Mouse (Mus musculus) spleen, postnatal 0 days (tissue): ENCODE results near the gene Osgin1. TPM values are rescaled to one million over a fixed set of nuclear protein-coding genes. Genes with fewer than 3 reads are reported as not detected.

ENCODE experiments used
- polyA plus RNA-seq: library from polyadenylated mRNA; unstranded; fragments of >200 nt; fragmentation: Nextera tagmentation; extraction: Ambion mirVana; gene quantifications from 2 replicates; pipeline ENCODE4 v1.2.1, GENCODE M21; 2015

Gene Osgin1
- 3.2 and 3.8 TPM in 2 replicates for polyA plus RNA-seq

DNA sequence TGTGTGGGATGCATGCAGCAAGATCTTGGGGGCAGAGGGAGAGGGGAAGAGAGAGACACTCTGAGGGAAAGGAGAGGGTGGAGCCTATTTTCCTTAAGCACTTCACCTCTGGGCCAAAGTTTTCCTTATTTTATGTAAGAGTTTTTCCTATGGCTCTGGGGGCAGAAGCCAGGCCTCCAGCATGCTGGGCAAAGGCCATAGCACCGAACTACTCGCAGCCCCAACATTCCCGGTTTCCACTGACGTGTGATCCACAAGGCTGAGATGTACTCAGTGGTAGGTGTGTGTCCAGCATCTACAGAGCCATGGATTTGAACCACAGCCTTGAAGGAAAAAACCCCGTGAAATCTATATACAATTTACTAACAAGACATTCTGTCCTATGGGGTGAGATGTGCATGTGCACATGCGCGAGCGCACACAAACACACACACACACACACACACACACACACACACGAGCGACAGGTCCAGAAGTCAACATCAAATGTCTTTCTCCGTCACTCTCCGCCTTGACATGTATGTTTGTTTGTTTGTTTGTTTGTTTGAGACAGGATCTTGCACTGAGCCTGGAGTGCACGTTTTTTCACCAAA, at the start of gene Osgin1:
Osgin1 (plus strand) TSS at position 543 of the 593 bp plus-strand sequence.

GRCm38 (mm10) chr8:119394524-119395026, 39.3 kb upstream of the Osgin1 start, which contains the start of gene Mlycd:
TSS of gene Mlycd (plus strand) at chr8:119394878.

DNA sequence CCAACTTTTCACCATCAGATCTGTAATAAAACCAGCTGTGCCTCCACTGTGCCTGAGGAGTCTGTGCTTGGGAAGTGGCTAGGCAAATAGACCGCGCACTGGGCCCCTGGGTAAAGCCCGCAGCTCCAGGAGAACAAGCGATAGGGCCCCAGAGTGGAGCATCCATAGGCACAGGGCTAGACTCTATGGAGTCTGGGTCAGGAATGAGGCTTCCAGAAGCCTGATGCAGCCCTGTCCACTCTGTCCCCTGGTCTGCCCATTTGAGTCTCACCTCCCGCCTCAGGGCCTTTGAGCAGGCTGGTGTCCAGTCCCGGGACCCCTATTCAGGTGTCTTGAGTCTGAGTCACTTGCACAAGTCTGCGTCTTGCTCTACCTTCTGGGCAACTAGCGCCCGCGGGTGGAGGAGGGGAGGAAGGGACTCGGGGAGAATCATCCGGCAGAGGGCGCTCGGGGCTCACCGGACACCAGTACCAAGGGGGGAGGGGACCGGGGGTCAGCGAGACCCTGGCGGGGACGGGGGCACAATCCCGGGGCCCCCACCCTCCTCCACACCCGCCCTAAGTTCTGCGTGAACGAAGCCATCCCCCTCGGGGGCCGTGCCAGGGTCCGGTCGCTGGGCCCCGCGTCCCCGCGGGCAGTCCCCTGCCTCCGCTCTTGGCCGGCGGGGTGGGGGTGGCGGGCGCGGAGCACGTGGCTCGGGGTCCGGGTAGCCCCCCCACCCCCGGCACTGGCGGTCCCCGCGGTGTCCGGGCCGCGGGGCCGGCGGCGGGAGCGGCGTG, 12.5 kb downstream of the Osgin1 start, which contains the start of gene Necab2:
Necab2 (plus strand) TSS at position 509 of the 779 bp plus-strand sequence.

Other genes with a start within 250 kb of the Osgin1 start
- 111 and 126 TPM in 2 replicates for gene Hsbp1, start 89.6 kb upstream of the Osgin1 start, polyA plus RNA-seq
- 6.4 and 8.5 TPM in 2 replicates for gene Mlycd, start 39.2 kb upstream of the Osgin1 start, polyA plus RNA-seq
- 0.10 and 0.17 TPM in 2 replicates for gene Necab2, start 12.6 kb downstream of the Osgin1 start, polyA plus RNA-seq
- gene Slc38a8, start 67.6 kb downstream of the Osgin1 start, polyA plus RNA-seq = 0.05 TPM in 1 of 2 replicates, not detected in the other
- gene Mbtps1, start 124.6 kb downstream of the Osgin1 start, polyA plus RNA-seq = 28.4 and 30.8 TPM in 2 replicates
- 22.4 and 25.1 TPM in 2 replicates for gene Hsdl1, start 141.1 kb downstream of the Osgin1 start, polyA plus RNA-seq
- gene Dnaaf1, start 141.1 kb downstream of the Osgin1 start, polyA plus RNA-seq = 0.06 TPM in 1 of 2 replicates, not detected in the other
- 8.2 and 9.6 TPM in 2 replicates for gene Taf1c, start 171.1 kb downstream of the Osgin1 start, polyA plus RNA-seq
- gene Adad2, start 178.6 kb downstream of the Osgin1 start, polyA plus RNA-seq = not detected in 2 replicates
- gene Kcng4, start 201.6 kb downstream of the Osgin1 start, polyA plus RNA-seq = 0.04 and 0.06 TPM in 2 replicates
- 3.5 and 4.4 TPM in 2 replicates for gene Wfdc1, start 232.2 kb downstream of the Osgin1 start, polyA plus RNA-seq